ENCODE assay signal across 14 mouse cellular contexts in the genomic region with DNA sequence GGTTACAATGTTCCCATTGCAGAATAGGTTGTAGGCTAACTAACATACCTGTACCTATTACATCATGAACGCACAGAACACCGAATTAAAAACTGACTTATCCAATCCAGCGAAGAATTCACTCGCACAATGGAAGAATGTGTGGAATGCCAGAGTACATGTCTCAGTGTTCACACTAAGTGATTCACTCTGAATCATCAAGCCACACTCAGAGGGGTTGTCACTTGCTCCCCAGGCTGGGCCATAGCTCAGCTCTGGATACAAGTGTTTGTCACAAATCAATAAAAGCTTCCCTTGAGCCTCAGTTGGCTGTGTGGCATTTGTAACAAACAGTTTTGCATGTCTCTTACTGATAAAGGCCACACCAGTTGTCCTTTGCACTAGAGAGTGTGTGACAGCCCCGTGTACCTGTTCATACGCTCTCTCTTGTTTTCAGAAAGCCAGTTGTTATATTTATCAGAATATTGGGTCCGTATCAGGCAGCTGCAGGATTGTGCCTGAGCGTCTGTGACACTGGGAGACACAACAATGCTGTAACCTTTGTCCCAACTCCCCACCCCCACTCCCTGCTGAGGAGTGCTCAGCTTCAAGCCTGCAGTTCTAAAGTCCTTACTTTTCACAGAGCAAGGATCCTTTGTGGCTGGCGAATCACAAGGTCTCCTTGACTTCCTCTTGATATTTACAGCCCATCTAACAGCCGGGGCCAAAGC.
DNase-seq lines count a peak whose midpoint lies in the region; ATAC-seq lines count a peak whose summit lies in the region.
"Had no signal": no experiment of that assay in that cellular context is flagged by ENCODE, and none has a peak within 500 bp of the region (broad histone marks: within the 10 kb centered on the region; RNA-seq: fewer than 3 reads in every experiment).

No protein-coding gene starts in this region.

- no peaks in the 10 kb centered on the region for H3K27me3 ChIP-seq in heart, embryonic 12.5 days (replicated peaks)
- H3K27me3 ChIP-seq in heart, embryonic 11.5 days (ENCODE audit: control insufficient read depth, insufficient read depth, low read length), result no peaks in the 10 kb centered on the region
- no peaks in the 10 kb centered on the region for H3K27me3 ChIP-seq in liver, embryonic 11.5 days (replicated peaks; ENCODE audit: control insufficient read depth, insufficient read depth, low read length)
- peaks cover 10% of the 10 kb centered on the region; the same call in 1 of the 2 replicates for H3K27me3 ChIP-seq in midbrain, embryonic 13.5 days
- H3K27me3 ChIP-seq: embryonic facial prominence, embryonic 12.5 days; stomach, embryonic 15.5 days had no signal

- no peaks in the 10 kb centered on the region for H3K36me3 ChIP-seq in heart, embryonic 12.5 days
- no peaks in the 10 kb centered on the region for H3K36me3 ChIP-seq in heart, embryonic 11.5 days (ENCODE audit: control insufficient read depth, insufficient read depth, low read length)
- H3K36me3 ChIP-seq in liver, embryonic 11.5 days (ENCODE audit: control insufficient read depth, insufficient read depth, low read length), result no peaks in the 10 kb centered on the region
- H3K36me3 ChIP-seq in midbrain, embryonic 13.5 days, result no peaks in the 10 kb centered on the region
- H3K36me3 ChIP-seq: embryonic facial prominence, embryonic 12.5 days; limb, embryonic 12.5 days; stomach, embryonic 15.5 days had no signal

- H3K4me2 ChIP-seq in heart, embryonic 12.5 days, result no peak overlapping the region
- no peak overlapping the region for H3K4me2 ChIP-seq in heart, embryonic 11.5 days
- H3K4me2 ChIP-seq in liver, embryonic 11.5 days, result no peak overlapping the region
- no peak overlapping the region for H3K4me2 ChIP-seq in midbrain, embryonic 13.5 days (replicated peaks)
- H3K4me2 ChIP-seq: embryonic facial prominence, embryonic 12.5 days; limb, embryonic 12.5 days; stomach, embryonic 15.5 days had no signal

- WGBS in heart, embryonic 12.5 days, result 34% methylated on average over 10 of the region's 10 CpGs
- 38% methylated on average over 10 of the region's 10 CpGs for WGBS in heart, embryonic 11.5 days (ENCODE audit: insufficient replicate concordance)
- WGBS in liver, embryonic 11.5 days, result 52% methylated on average over 10 of the region's 10 CpGs
- WGBS in midbrain, embryonic 13.5 days, result 50% methylated on average over 10 of the region's 10 CpGs

- ATAC-seq in heart, embryonic 12.5 days (ENCODE audit: insufficient number of reproducible peaks, low FRiP score), result no peak
- no peak for ATAC-seq in heart, embryonic 11.5 days (replicated peaks; ENCODE audit: insufficient number of reproducible peaks, low FRiP score, low TSS enrichment)
- ATAC-seq in liver, embryonic 11.5 days (replicated peaks; ENCODE audit: low FRiP score), result peak; percentile 68
- no peak for ATAC-seq in midbrain, embryonic 13.5 days

- H3K9ac ChIP-seq in heart, embryonic 12.5 days, result no peak overlapping the region
- no peak overlapping the region for H3K9ac ChIP-seq in heart, embryonic 11.5 days (ENCODE audit: low read depth, low read length)
- no peak overlapping the region for H3K9ac ChIP-seq in liver, embryonic 11.5 days (ENCODE audit: low read depth, low read length)
- H3K9ac ChIP-seq in midbrain, embryonic 13.5 days (replicated peaks), result no peak overlapping the region
- H3K9ac ChIP-seq: embryonic facial prominence, embryonic 12.5 days; limb, embryonic 12.5 days; stomach, embryonic 15.5 days had no signal

- H3K4me3 ChIP-seq in heart, embryonic 12.5 days, result no peak overlapping the region
- H3K4me3 ChIP-seq in heart, embryonic 11.5 days (ENCODE audit: low read depth, low read length), result no peak overlapping the region
- H3K4me3 ChIP-seq in liver, embryonic 11.5 days (ENCODE audit: low read depth, low read length), result no peak overlapping the region
- H3K4me3 ChIP-seq in midbrain, embryonic 13.5 days (replicated peaks), result no peak overlapping the region
- H3K4me3 ChIP-seq: embryonic facial prominence, embryonic 12.5 days; limb, embryonic 12.5 days; stomach, embryonic 15.5 days had no signal

- DNase-seq in 3T3-L1 (ENCODE audit: low read depth, low spot score), result peak; percentile 79
- peak; percentile 30 to 40 for DNase-seq in adrenal gland, postnatal 36 days
- no peak for DNase-seq in liver, embryonic 11.5 days (ENCODE audit: low spot score)
- DNase-seq in frontal cortex, postnatal 36 days (ENCODE audit: low spot score in 2 of 2), result no peak
- no peak for DNase-seq in testis, postnatal 14 days (ENCODE audit: low spot score)
- DNase-seq: cerebellum, adult 2 months had no signal

- H3K9me3 ChIP-seq in heart, embryonic 12.5 days (replicated peaks), result no peaks in the 10 kb centered on the region
- no peaks in the 10 kb centered on the region for H3K9me3 ChIP-seq in heart, embryonic 11.5 days (replicated peaks; ENCODE audit: control insufficient read depth, low read length)
- H3K9me3 ChIP-seq in liver, embryonic 11.5 days (ENCODE audit: control insufficient read depth, low read length), result no peaks in the 10 kb centered on the region
- H3K9me3 ChIP-seq in midbrain, embryonic 13.5 days, result no peaks in the 10 kb centered on the region
- H3K9me3 ChIP-seq: embryonic facial prominence, embryonic 12.5 days; limb, embryonic 12.5 days; megakaryocyte, embryonic 14.5 days; stomach, embryonic 15.5 days had no signal

- H3K4me1 ChIP-seq in heart, embryonic 12.5 days (replicated peaks), result peaks cover 49% of the 10 kb centered on the region
- peaks cover 30% of the 10 kb centered on the region for H3K4me1 ChIP-seq in heart, embryonic 11.5 days (ENCODE audit: control insufficient read depth, insufficient read depth, low read length)
- peaks cover 16% of the 10 kb centered on the region for H3K4me1 ChIP-seq in liver, embryonic 11.5 days (replicated peaks; ENCODE audit: control insufficient read depth, insufficient read depth, low read length)
- H3K4me1 ChIP-seq in midbrain, embryonic 13.5 days (replicated peaks), result peaks cover 33% of the 10 kb centered on the region

- H3K27ac ChIP-seq in heart, embryonic 12.5 days (ENCODE audit: poor library complexity, severe bottlenecking), result peak overlapping the region; percentile 22; the same call in 1 of the 2 replicates
- H3K27ac ChIP-seq in heart, embryonic 11.5 days (ENCODE audit: low read depth, low read length), result no peak overlapping the region
- no peak overlapping the region for H3K27ac ChIP-seq in liver, embryonic 11.5 days (ENCODE audit: low read depth, low read length)
- no peak overlapping the region for H3K27ac ChIP-seq in midbrain, embryonic 13.5 days
- H3K27ac ChIP-seq: embryonic facial prominence, embryonic 12.5 days; kidney, postnatal 0 days; limb, embryonic 12.5 days; stomach, embryonic 15.5 days had no signal

Comparison
In these comparisons a context has a peak if more than half of its experiments do, and no peak if none do; other contexts are left out.
1. DNase-seq: peak in 3T3-L1 (single experiment) and adrenal gland, postnatal 36 days (2 of 2); none in liver, embryonic 11.5 days (single experiment), frontal cortex, postnatal 36 days (0 of 2) and testis, postnatal 14 days (single experiment).